Mouse (Mus musculus): ENCODE data around the gene D630045J12Rik.

DNA sequence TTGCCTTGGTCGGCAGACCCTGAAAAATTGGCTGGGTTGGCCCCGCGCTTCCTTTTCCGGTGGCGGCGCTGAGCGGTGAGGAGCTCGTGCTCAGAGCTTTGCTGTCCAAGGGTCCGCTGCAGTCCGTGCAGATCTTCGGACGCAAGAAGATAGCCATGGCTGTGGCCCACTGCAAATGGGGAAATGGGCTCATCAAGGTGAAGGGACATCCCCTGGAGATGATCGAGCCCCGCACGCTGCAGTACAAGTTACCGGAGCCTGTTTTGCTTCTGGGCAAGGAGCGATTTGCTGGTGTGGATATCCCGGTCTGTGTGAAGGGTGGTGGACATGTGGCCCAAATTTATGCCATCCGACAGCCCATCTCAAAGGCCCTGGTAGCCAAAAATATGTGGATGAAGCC is 30.6 kb upstream of the D630045J12Rik start:
- TF ChIP-seq EP300 (IDR thresholded peaks at IDR 0.05; ENCODE audit: low read depth): no peak
- TF ChIP-seq CTCF (IDR thresholded peaks at IDR 0.05; ENCODE audit: low read depth): no peak
